Mouse (Mus musculus): ENCODE data around the gene Eif4b. TPM values are rescaled to one million over a fixed set of nuclear protein-coding genes. Genes with fewer than 3 reads are reported as not detected.

Gene Eif4b
- total RNA-seq, 2 experiments from 2014 or later: 187 to 246 TPM

DNA sequence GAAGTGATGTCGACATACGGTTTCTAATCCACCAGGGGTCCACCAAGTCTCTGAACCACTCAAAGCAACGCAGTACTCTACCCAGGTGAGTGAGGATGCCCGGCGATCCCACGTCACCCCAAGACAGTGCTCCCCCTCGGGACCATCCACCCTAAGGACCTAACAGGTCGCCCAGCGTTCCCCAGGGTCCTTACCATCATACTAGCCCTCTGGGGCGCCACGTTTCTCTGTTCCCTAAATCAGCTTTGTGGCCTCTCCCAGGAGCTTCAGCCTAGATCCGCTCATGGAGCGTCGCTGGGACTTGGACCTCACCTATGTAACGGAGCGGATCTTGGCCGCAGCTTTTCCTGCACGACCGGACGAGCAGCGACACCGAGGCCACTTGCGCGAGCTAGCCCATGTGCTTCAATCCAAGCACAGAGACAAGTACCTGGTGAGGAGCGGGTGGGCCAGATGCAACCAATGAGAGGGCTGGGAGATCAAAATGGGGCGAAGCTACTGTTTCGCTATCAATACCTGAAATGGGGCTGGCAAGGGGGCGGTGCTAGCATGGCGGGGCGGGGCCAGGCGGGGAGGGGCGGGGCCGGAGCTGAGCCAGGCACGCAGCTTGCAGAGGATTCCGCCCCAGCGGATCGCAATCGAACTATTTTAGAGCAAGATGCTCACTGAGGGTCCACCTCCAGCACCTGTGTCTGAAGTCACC lies 33.3 kb downstream of the Eif4b start:
- intact Hi-C loops (cut with DNase I): no loop called here
- no peak for TF ChIP-seq CTCF (IDR thresholded peaks at IDR 0.05)
- H3K4me3 ChIP-seq: peak overlapping the region; percentile 87
- peak; percentile 42 for DNase-seq
- peak overlapping the region; percentile 96 for H3K27ac ChIP-seq

DNA sequence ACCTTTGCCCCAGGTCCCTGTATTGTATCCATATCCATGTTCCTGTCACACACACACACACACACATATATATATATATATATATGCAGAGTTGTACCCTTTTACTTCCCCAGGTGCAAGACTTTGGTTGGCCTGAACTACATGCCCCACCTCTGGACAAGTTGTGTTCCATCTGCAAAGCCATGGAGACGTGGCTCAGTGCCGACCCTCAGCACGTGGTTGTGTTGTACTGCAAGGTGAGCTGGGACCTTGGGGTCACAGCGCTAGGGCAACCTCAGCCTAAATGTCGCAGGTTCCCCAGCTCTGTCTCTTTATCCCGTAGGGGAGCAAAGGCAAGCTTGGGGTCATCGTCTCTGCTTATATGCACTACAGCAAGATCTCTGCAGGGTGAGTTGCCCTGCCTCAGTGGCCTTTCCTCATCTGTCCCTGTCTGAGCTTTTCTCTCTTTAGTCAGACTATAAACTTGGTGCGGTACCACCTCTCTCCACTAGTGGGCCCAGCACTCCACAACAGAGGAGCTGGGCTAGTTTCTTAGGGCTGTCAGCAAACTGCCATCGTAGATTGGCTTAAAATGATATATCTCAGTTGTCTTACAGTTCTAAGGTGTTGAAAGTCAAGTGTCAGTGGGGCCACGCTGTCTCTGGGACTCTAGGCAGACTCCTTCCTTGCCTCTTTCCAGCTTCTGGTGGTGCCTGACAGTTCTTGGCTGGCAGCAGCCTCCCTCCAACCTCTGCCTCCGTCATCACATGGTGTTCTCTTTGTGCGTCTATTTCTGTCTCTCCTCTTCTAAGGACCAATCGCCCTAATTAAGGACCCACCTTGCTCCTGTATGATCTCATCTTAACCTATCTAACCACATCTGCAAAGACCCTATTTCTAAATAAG lies 34.4 kb downstream of the Eif4b start:
- intact Hi-C loops (cut with DNase I): no loop called here
- peak overlapping the region; percentile 66 for H3K27ac ChIP-seq

GRCm38 (mm10) chr15:102108651-102109525 lies 35.3 kb downstream of the Eif4b start:
- intact Hi-C loops (cut with DNase I): no loop called here
- H3K4me3 ChIP-seq: peak overlapping the region; percentile 43
- DNase-seq: peak; percentile 88
- peak overlapping the region; percentile 66 for H3K27ac ChIP-seq
- TF ChIP-seq CTCF (IDR thresholded peaks at IDR 0.05): peak; percentile 87

More for the DNA sequence above, 34.4 kb downstream of the Eif4b start:
- peak; percentile 76 for DNase-seq
- peak; percentile 78 for TF ChIP-seq CTCF (IDR thresholded peaks at IDR 0.05)
- peak overlapping the region; percentile 43 for H3K4me3 ChIP-seq

DNA sequence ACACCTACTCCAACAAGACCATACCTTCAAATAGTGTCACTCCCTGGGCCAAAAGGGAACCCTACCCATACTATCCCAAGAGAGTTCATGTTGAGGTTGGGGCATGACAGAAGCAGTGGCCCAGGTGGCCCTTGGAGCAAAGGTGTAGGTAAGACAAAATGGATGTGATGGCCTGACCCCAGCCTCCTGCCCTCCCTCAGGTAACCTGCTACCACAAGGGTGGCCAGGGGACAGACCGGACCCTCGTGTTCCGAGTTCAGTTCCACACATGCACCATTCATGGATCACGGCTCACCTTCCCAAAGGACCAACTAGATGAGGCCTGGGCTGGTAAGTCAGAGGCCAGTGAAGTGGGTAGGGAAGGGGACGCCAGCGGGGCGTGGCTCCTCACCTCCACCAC lies 36.7 kb downstream of the Eif4b start:
- no peak overlapping the region for H3K4me3 ChIP-seq
- 0 out of 2 replicates have a peak overlapping the region, but pooled peaks have one; percentile 24 for H3K27ac ChIP-seq
- peak; percentile 24 for DNase-seq
- no peak for TF ChIP-seq CTCF (IDR thresholded peaks at IDR 0.05)
- intact Hi-C loops (cut with DNase I): loop anchor here (5.0 to 10.0 kb wide), 2 partner anchors 37 to 115 kb away; no protein-coding TSS in a partner anchor

GRCm38 (mm10) chr15:102110701-102111494 lies 37.3 kb downstream of the Eif4b start:
- intact Hi-C loops (cut with DNase I): loop anchor here (5.0 to 10.0 kb wide), 2 partner anchors 36 to 114 kb away; no protein-coding TSS in a partner anchor
- Histone ChIP-seq H3K27ac (no peak overlapping the region), H3K4me3 (no peak overlapping the region)
- TF ChIP-seq CTCF (IDR thresholded peaks at IDR 0.05): no peak
- peak; percentile 39 for DNase-seq

- DNase-seq: peak; percentile 57
- TF ChIP-seq CTCF (IDR thresholded peaks at IDR 0.05): no peak
- intact Hi-C loops (cut with DNase I): loop anchor here (5.0 to 10.0 kb wide), 2 partner anchors 36 to 113 kb away; no protein-coding TSS in a partner anchor
- Histone ChIP-seq H3K27ac (no peak overlapping the region), H3K4me3 (no peak overlapping the region)
These were observed 37.9 kb downstream of the Eif4b start for GRCm38 (mm10) chr15:102111495-102111829.

DNA sequence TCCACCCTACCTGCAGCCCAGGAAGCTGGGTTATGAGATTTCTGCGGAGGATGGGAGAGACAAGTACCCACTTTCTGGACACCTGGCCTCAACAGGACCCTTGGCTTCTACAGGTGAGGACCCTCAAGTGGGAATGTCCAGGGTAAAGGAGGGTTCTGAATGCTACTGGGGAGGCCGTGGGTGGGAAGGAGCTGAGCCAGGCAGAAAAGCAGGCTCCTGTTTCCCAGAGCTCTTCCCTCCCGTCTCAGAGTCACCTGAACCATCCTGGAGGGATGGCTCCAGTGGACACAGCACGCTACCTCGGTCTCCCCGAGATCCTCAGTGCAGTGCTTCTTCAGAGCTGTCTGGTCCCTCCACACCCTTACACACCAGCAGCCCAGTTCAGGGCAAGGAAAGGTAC lies 38.6 kb downstream of the Eif4b start:
- Histone ChIP-seq H3K4me3 (no peak overlapping the region), H3K27ac (peak overlapping the region; percentile 20; the same call in 1 of the 2 replicates)
- no peak for TF ChIP-seq CTCF (IDR thresholded peaks at IDR 0.05)
- no peak for DNase-seq
- intact Hi-C loops (cut with DNase I): loop anchor here (5.0 to 10.0 kb wide), 2 partner anchors 35 to 113 kb away; no protein-coding TSS in a partner anchor

DNA sequence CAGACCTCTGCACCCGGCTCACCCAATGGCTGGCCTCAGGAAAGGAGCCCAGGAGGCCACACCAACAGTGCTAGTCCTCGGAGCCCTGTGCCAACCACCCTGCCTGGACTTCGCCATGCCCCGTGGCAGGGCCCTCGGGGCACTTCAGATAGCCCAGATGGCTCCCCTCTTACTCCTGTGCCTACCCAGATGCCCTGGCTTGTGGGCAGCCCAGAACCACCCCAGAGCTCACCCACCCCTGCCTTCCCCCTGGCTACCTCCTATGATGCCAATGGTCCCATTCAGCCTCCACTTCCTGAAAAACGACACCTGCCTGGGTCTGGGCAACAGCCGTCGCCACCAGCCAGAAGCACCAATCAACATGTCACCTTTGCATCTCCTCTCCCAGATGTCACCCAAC lies 39.3 kb downstream of the Eif4b start:
- Histone ChIP-seq H3K27ac (peak overlapping the region; percentile 20; the same call in 1 of the 2 replicates), H3K4me3 (no peak overlapping the region)
- no peak for TF ChIP-seq CTCF (IDR thresholded peaks at IDR 0.05)
- peak; percentile 31 for DNase-seq
- intact Hi-C loops (cut with DNase I): loop anchor here (5.0 to 10.0 kb wide), 2 partner anchors 34 to 112 kb away; no protein-coding TSS in a partner anchor

GRCm38 (mm10) chr15:102113674-102114073 lies 40.1 kb downstream of the Eif4b start:
- no peak overlapping the region for H3K4me3 ChIP-seq
- peak; percentile 22 for DNase-seq
- intact Hi-C loops (cut with DNase I): loop anchor here (5.0 to 10.0 kb wide), 2 partner anchors 34 to 111 kb away; no protein-coding TSS in a partner anchor
- TF ChIP-seq CTCF (IDR thresholded peaks at IDR 0.05): no peak
- H3K27ac ChIP-seq: peak overlapping the region; percentile 20; the same call in 1 of the 2 replicates

DNA sequence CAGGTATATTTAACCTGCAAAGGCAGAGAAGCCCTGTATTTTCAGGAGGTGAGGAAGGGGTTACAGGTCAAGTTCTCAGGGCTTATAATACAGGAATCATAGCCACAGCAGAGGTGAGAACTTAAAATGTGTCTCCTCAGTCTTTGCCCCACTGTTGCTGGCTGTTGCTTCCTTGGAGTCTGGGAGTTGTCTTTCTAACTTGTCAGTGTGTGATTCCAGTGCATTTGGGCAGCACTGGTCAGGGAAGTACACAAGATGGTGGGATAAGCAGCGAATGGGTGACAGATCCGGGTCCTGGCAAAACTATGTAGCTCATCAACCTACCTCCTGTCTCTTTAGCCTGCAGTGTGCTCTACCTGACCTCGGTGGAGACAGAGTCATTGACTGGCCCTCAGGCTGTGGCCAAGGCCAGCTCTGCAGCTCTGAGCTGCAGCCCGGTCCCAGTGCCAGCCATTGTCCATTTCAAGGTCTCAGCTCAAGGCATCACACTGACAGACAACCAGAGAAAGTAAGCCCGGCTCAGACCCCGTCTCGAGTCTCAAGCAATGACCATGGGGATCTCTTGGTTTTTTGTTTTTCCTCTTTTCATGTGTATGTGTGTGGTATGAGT lies 41.2 kb downstream of the Eif4b start:
- H3K4me3 ChIP-seq: no peak overlapping the region
- intact Hi-C loops (cut with DNase I): loop anchor here (5.0 to 10.0 kb wide), 2 partner anchors 33 to 110 kb away; no protein-coding TSS in a partner anchor
- no peak overlapping the region for H3K27ac ChIP-seq
- no peak for DNase-seq
- TF ChIP-seq CTCF (IDR thresholded peaks at IDR 0.05): no peak

Measured in gastrocnemius, adult 2 months (tissue).